Mouse (Mus musculus) midbrain, embryonic 11.5 days (tissue): Measurements from ENCODE around the gene Capza2. TPM values are rescaled to one million over a fixed set of nuclear protein-coding genes. Genes with fewer than 3 reads are reported as not detected.

ENCODE experiments used
- ATAC-seq: fragments of 200-750 bp; cut with Nextera tagmentation; 2 replicates; pipeline ENCODE4 v1.8.0; 2017; ENCODE audit warnings: moderate TSS enrichment, moderate library complexity; ENCODE audit not compliant: low FRiP score
- DNase-seq: peaks from one replicate; pipeline ENCODE4 v3.0.0; 2015; ENCODE audit warnings: low spot score; ENCODE audit errors: missing footprints
- H3K27ac ChIP-seq: fragments of 300-500 bp; sonication (generic); 2 replicates; pipeline ENCODE4 v1.5.1; 2014; ENCODE audit warnings: low read depth, low read length
- H3K27me3 ChIP-seq: fragments of 300-500 bp; sonication (generic); 2 replicates; pipeline ENCODE4 v1.6.1; 2014; ENCODE audit warnings: mild to moderate bottlenecking, low read length, moderate library complexity, mixed read lengths; ENCODE audit not compliant: control insufficient read depth, insufficient read depth
- H3K36me3 ChIP-seq: fragments of 300-500 bp; sonication (generic); 2 replicates; pipeline ENCODE4 v1.6.1; 2014; ENCODE audit warnings: mild to moderate bottlenecking, low read length, moderate library complexity, mixed read lengths; ENCODE audit not compliant: control insufficient read depth, insufficient read depth
- H3K4me1 ChIP-seq: fragments of 300-500 bp; sonication (generic); 2 replicates; pipeline ENCODE4 v1.6.1; 2014; ENCODE audit warnings: low read length; ENCODE audit not compliant: control insufficient read depth, insufficient read depth
- H3K4me2 ChIP-seq: fragments of 300-500 bp; sonication (generic); 2 replicates; pipeline ENCODE4 v1.6.1; 2014; ENCODE audit warnings: mild to moderate bottlenecking, moderate library complexity
- H3K4me3 ChIP-seq: fragments of 300-500 bp; sonication (generic); 2 replicates; pipeline ENCODE4 v1.5.1; 2014; ENCODE audit warnings: low read depth, low read length
- H3K9ac ChIP-seq: fragments of 300-500 bp; sonication (generic); 2 replicates; pipeline ENCODE4 v1.6.1; 2014; ENCODE audit warnings: low read length
- H3K9me3 ChIP-seq: fragments of 300-500 bp; sonication (generic); 2 replicates; pipeline ENCODE4 v1.6.1; 2016; ENCODE audit warnings: low read length; ENCODE audit not compliant: control insufficient read depth
- WGBS: fragments of 180-500 bp; shearing (Covaris S2); extraction: QIAGEN DNeasy Blood & Tissue Kit; methylation state at CpG from one replicate; pipeline ENCODE4 v1.1.7; 2014; 5-methylcytosine and 5-hydroxymethylcytosine counted together
- polyA plus RNA-seq: library from polyadenylated mRNA; unstranded; fragments of >200 nt; fragmentation: Nextera tagmentation; extraction: Ambion mirVana; gene quantifications from 2 replicates; pipeline ENCODE4 v1.2.1, GENCODE M21; 2014

The Capza2 gene
- polyA plus RNA-seq, 1 experiment from 2014 or later, result 278 TPM

- Histone ChIP-seq H3K4me1 (no peaks in the 10 kb centered on the region), H3K9me3 (no peaks in the 10 kb centered on the region), H3K4me2 (no peak overlapping the region), H3K9ac (no peak overlapping the region), H3K27ac (no peak overlapping the region), H3K36me3 (no peaks in the 10 kb centered on the region), H3K4me3 (no peak overlapping the region), H3K27me3 (no peaks in the 10 kb centered on the region)
- ATAC-seq (no peak), DNase-seq (no peak)
- WGBS, result 88% methylated on average over 11 of the region's 11 CpGs
Observed at GRCm38 (mm10) chr6:17611352-17612010, 24.6 kb upstream of the Capza2 start.

- DNase-seq, result no peak
- H3K4me2 ChIP-seq, result no peak overlapping the region
- no peaks in the 10 kb centered on the region for H3K4me1 ChIP-seq
- no peak overlapping the region for H3K9ac ChIP-seq
- ATAC-seq, result no peak
- no peaks in the 10 kb centered on the region for H3K27me3 ChIP-seq
- no peak overlapping the region for H3K4me3 ChIP-seq
- no peak overlapping the region for H3K27ac ChIP-seq
- no peaks in the 10 kb centered on the region for H3K9me3 ChIP-seq
- 89% methylated on average over 4 of the region's 4 CpGs for WGBS
- H3K36me3 ChIP-seq, result no peaks in the 10 kb centered on the region
Observed at GRCm38 (mm10) chr6:17612652-17613051, 23.4 kb upstream of the Capza2 start.

- ATAC-seq (no peak), DNase-seq (no peak)
- no peak overlapping the region for H3K4me2 ChIP-seq
- H3K4me3 ChIP-seq, result no peak overlapping the region
- H3K9ac ChIP-seq, result no peak overlapping the region
- no peak overlapping the region for H3K27ac ChIP-seq
- H3K27me3 ChIP-seq, result no peaks in the 10 kb centered on the region
- WGBS, result 85% methylated on average over 4 of the region's 4 CpGs
- no peaks in the 10 kb centered on the region for H3K4me1 ChIP-seq
- H3K9me3 ChIP-seq, result no peaks in the 10 kb centered on the region
- H3K36me3 ChIP-seq, result no peaks in the 10 kb centered on the region
Observed at GRCm38 (mm10) chr6:17620823-17621222, 15.2 kb upstream of the Capza2 start.

GRCm38 (mm10) chr6:17621436-17621835 is 14.6 kb upstream of the Capza2 start:
- no peak for DNase-seq
- no peaks in the 10 kb centered on the region for H3K4me1 ChIP-seq
- ATAC-seq, result no peak
- no peak overlapping the region for H3K9ac ChIP-seq
- no peaks in the 10 kb centered on the region for H3K36me3 ChIP-seq
- 76% methylated on average over 3 of the region's 3 CpGs for WGBS
- H3K4me3 ChIP-seq, result no peak overlapping the region
- H3K9me3 ChIP-seq, result no peaks in the 10 kb centered on the region
- H3K27ac ChIP-seq, result no peak overlapping the region
- H3K4me2 ChIP-seq, result no peak overlapping the region
- H3K27me3 ChIP-seq, result no peaks in the 10 kb centered on the region

- no peak overlapping the region for H3K27ac ChIP-seq
Observed at GRCm38 (mm10) chr6:17628701-17629455, 7.2 kb upstream of the Capza2 start.

GRCm38 (mm10) chr6:17629756-17630155 is 6.3 kb upstream of the Capza2 start:
- no peaks in the 10 kb centered on the region for H3K9me3 ChIP-seq
- H3K36me3 ChIP-seq, result no peaks in the 10 kb centered on the region
- H3K4me2 ChIP-seq, result no peak overlapping the region
- H3K4me1 ChIP-seq, result peaks cover 7% of the 10 kb centered on the region; the same call in 1 of the 2 replicates
- H3K9ac ChIP-seq, result no peak overlapping the region
- H3K27ac ChIP-seq, result no peak overlapping the region
- H3K27me3 ChIP-seq, result no peaks in the 10 kb centered on the region
- H3K4me3 ChIP-seq, result no peak overlapping the region
- WGBS, result 69% methylated on average over 5 of the region's 5 CpGs
- ATAC-seq, result no peak
- DNase-seq, result no peak

More at GRCm38 (mm10) chr6:17628701-17629455, 7.2 kb upstream of the Capza2 start:
- ATAC-seq (no peak), DNase-seq (no peak)
- H3K4me1 ChIP-seq, result peaks cover 7% of the 10 kb centered on the region; the same call in 1 of the 2 replicates
- no peaks in the 10 kb centered on the region for H3K9me3 ChIP-seq
- H3K27me3 ChIP-seq, result no peaks in the 10 kb centered on the region
- 49% methylated on average over 6 of the region's 6 CpGs for WGBS
- no peak overlapping the region for H3K4me2 ChIP-seq
- no peaks in the 10 kb centered on the region for H3K36me3 ChIP-seq
- no peak overlapping the region for H3K4me3 ChIP-seq
- H3K9ac ChIP-seq, result no peak overlapping the region

- Histone ChIP-seq H3K27me3 (no peaks in the 10 kb centered on the region), H3K4me3 (no peak overlapping the region), H3K9me3 (no peaks in the 10 kb centered on the region), H3K36me3 (no peaks in the 10 kb centered on the region), H3K9ac (no peak overlapping the region), H3K4me2 (no peak overlapping the region), H3K27ac (no peak overlapping the region), H3K4me1 (peaks cover 7% of the 10 kb centered on the region; the same call in 1 of the 2 replicates)
- no peak for ATAC-seq
- no peak for DNase-seq
- 91% methylated on average over 5 of the region's 5 CpGs for WGBS
Observed at GRCm38 (mm10) chr6:17631611-17632010, 4.4 kb upstream of the Capza2 start.

- Histone ChIP-seq H3K9me3 (no peaks in the 10 kb centered on the region), H3K36me3 (no peaks in the 10 kb centered on the region), H3K4me1 (peaks cover 10% of the 10 kb centered on the region; the same call in 1 of the 2 replicates), H3K4me3 (no peak overlapping the region), H3K27ac (no peak overlapping the region), H3K4me2 (no peak overlapping the region), H3K27me3 (no peaks in the 10 kb centered on the region), H3K9ac (no peak overlapping the region)
- no peak for ATAC-seq
- WGBS, result 75% methylated on average over 3 of the region's 3 CpGs
- no peak for DNase-seq
Observed at GRCm38 (mm10) chr6:17633819-17634218, 2.2 kb upstream of the Capza2 start.

- Histone ChIP-seq H3K27me3 (no peaks in the 10 kb centered on the region), H3K9ac (no peak overlapping the region), H3K4me2 (no peak overlapping the region), H3K27ac (no peak overlapping the region), H3K9me3 (no peaks in the 10 kb centered on the region), H3K4me3 (no peak overlapping the region), H3K36me3 (no peaks in the 10 kb centered on the region), H3K4me1 (peaks cover 6% of the 10 kb centered on the region; the same call in 1 of the 2 replicates)
- ATAC-seq, result no peak
- WGBS, result 83% methylated on average over 3 of the region's 3 CpGs
- no peak for DNase-seq
Observed at GRCm38 (mm10) chr6:17634992-17635391, 1.0 kb upstream of the Capza2 start.
